Mouse (Mus musculus): ENCODE measurements around the gene Sidt1. TPM values are rescaled to one million over a fixed set of nuclear protein-coding genes. Genes with fewer than 3 reads are reported as not detected.

Gene Sidt1
- total and polyA plus RNA-seq, 2 experiments from 2014 or later: 0.05 TPM; not detected in 1

- Histone ChIP-seq H3K4me3 (ENCODE audit: low read depth, low read length) (no peak overlapping the region), H3K27ac (ENCODE audit: low read depth) (no peak overlapping the region), H3K9ac (replicated peaks; ENCODE audit: low read depth, low read length) (no peak overlapping the region), H3K4me1 (ENCODE audit: control insufficient read depth, insufficient read depth) (no peaks in the 10 kb centered on the region), H3K36me3 (replicated peaks; ENCODE audit: control insufficient read depth, insufficient read depth, low read length) (no peaks in the 10 kb centered on the region), H3K4me2 (ENCODE audit: low read depth, low read length) (no peak overlapping the region), H3K27me3 (ENCODE audit: control insufficient read depth, insufficient read depth, low read length) (peaks cover 16% of the 10 kb centered on the region; the same call in 1 of the 2 replicates), H3K9me3 (replicated peaks; ENCODE audit: control insufficient read depth, low read length) (no peaks in the 10 kb centered on the region)
- WGBS: 50% methylated on average over 4 of the region's 4 CpGs
- no peak for ATAC-seq (ENCODE audit: insufficient read depth, low read depth)
- TF ChIP-seq EP300 (IDR thresholded peaks at IDR 0.05; ENCODE audit: low read depth) (no peak), CTCF (IDR thresholded peaks at IDR 0.05; ENCODE audit: low read depth) (no peak)
- DNase-seq (ENCODE audit: low spot score): no peak
These were observed 4.4 kb downstream of the Sidt1 start for GRCm38 (mm10) chr16:44328644-44329043.

- H3K27ac ChIP-seq (ENCODE audit: low read depth): no peak overlapping the region
- H3K4me1 ChIP-seq (ENCODE audit: control insufficient read depth, insufficient read depth): no peaks in the 10 kb centered on the region
- H3K9ac ChIP-seq (replicated peaks; ENCODE audit: low read depth, low read length): no peak overlapping the region
- no peaks in the 10 kb centered on the region for H3K9me3 ChIP-seq (replicated peaks; ENCODE audit: control insufficient read depth, low read length)
- no peaks in the 10 kb centered on the region for H3K27me3 ChIP-seq (ENCODE audit: control insufficient read depth, insufficient read depth, low read length)
- ATAC-seq (ENCODE audit: insufficient read depth, low read depth) (no peak), DNase-seq (ENCODE audit: low spot score) (no peak)
- no peak overlapping the region for H3K4me2 ChIP-seq (ENCODE audit: low read depth, low read length)
- no peak overlapping the region for H3K4me3 ChIP-seq (ENCODE audit: low read depth, low read length)
- WGBS: 80% methylated on average over 3 of the region's 3 CpGs
- H3K36me3 ChIP-seq (replicated peaks; ENCODE audit: control insufficient read depth, insufficient read depth, low read length): no peaks in the 10 kb centered on the region
- TF ChIP-seq EP300 (IDR thresholded peaks at IDR 0.05; ENCODE audit: low read depth) (no peak), CTCF (IDR thresholded peaks at IDR 0.05; ENCODE audit: low read depth) (no peak)
These were observed 12.8 kb downstream of the Sidt1 start for GRCm38 (mm10) chr16:44320232-44320631.

GRCm38 (mm10) chr16:44316350-44316749 lies 16.6 kb downstream of the Sidt1 start:
- Histone ChIP-seq H3K9me3 (replicated peaks; ENCODE audit: control insufficient read depth, low read length) (no peaks in the 10 kb centered on the region), H3K4me1 (ENCODE audit: control insufficient read depth, insufficient read depth) (no peaks in the 10 kb centered on the region), H3K4me3 (ENCODE audit: low read depth, low read length) (no peak overlapping the region), H3K36me3 (replicated peaks; ENCODE audit: control insufficient read depth, insufficient read depth, low read length) (no peaks in the 10 kb centered on the region), H3K9ac (replicated peaks; ENCODE audit: low read depth, low read length) (no peak overlapping the region), H3K27me3 (ENCODE audit: control insufficient read depth, insufficient read depth, low read length) (no peaks in the 10 kb centered on the region), H3K4me2 (ENCODE audit: low read depth, low read length) (no peak overlapping the region), H3K27ac (ENCODE audit: low read depth) (no peak overlapping the region)
- DNase-seq (ENCODE audit: low spot score): no peak
- 77% methylated on average over 4 of the region's 4 CpGs for WGBS
- TF ChIP-seq CTCF (IDR thresholded peaks at IDR 0.05; ENCODE audit: low read depth) (no peak), EP300 (IDR thresholded peaks at IDR 0.05; ENCODE audit: low read depth) (no peak)
- ATAC-seq (ENCODE audit: insufficient read depth, low read depth): no peak

- no peak overlapping the region for H3K4me3 ChIP-seq (ENCODE audit: low read depth, low read length)
- H3K27ac ChIP-seq (ENCODE audit: low read depth): no peak overlapping the region
- WGBS: 10% methylated on average over 4 of the region's 4 CpGs
- DNase-seq (ENCODE audit: low spot score) (no peak), ATAC-seq (ENCODE audit: insufficient read depth, low read depth) (no peak)
- no peak overlapping the region for H3K4me2 ChIP-seq (ENCODE audit: low read depth, low read length)
- TF ChIP-seq CTCF (IDR thresholded peaks at IDR 0.05; ENCODE audit: low read depth) (no peak), EP300 (IDR thresholded peaks at IDR 0.05; ENCODE audit: low read depth) (no peak)
- no peaks in the 10 kb centered on the region for H3K27me3 ChIP-seq (ENCODE audit: control insufficient read depth, insufficient read depth, low read length)
- no peaks in the 10 kb centered on the region for H3K4me1 ChIP-seq (ENCODE audit: control insufficient read depth, insufficient read depth)
- no peak overlapping the region for H3K9ac ChIP-seq (replicated peaks; ENCODE audit: low read depth, low read length)
- no peaks in the 10 kb centered on the region for H3K36me3 ChIP-seq (replicated peaks; ENCODE audit: control insufficient read depth, insufficient read depth, low read length)
- H3K9me3 ChIP-seq (replicated peaks; ENCODE audit: control insufficient read depth, low read length): no peaks in the 10 kb centered on the region
These were observed 19.6 kb downstream of the Sidt1 start for GRCm38 (mm10) chr16:44313422-44313821.

GRCm38 (mm10) chr16:44305606-44306005 lies 27.4 kb downstream of the Sidt1 start:
- Histone ChIP-seq H3K36me3 (replicated peaks; ENCODE audit: control insufficient read depth, insufficient read depth, low read length) (no peaks in the 10 kb centered on the region), H3K4me3 (ENCODE audit: low read depth, low read length) (no peak overlapping the region), H3K4me1 (ENCODE audit: control insufficient read depth, insufficient read depth) (no peaks in the 10 kb centered on the region), H3K27me3 (ENCODE audit: control insufficient read depth, insufficient read depth, low read length) (no peaks in the 10 kb centered on the region), H3K9ac (replicated peaks; ENCODE audit: low read depth, low read length) (no peak overlapping the region), H3K9me3 (replicated peaks; ENCODE audit: control insufficient read depth, low read length) (no peaks in the 10 kb centered on the region), H3K27ac (ENCODE audit: low read depth) (no peak overlapping the region), H3K4me2 (ENCODE audit: low read depth, low read length) (no peak overlapping the region)
- WGBS: 43% methylated on average over 3 of the region's 3 CpGs
- no peak for TF ChIP-seq CTCF (IDR thresholded peaks at IDR 0.05; ENCODE audit: low read depth)
- no peak for TF ChIP-seq EP300 (IDR thresholded peaks at IDR 0.05; ENCODE audit: low read depth)
- ATAC-seq (ENCODE audit: insufficient read depth, low read depth) (no peak), DNase-seq (ENCODE audit: low spot score) (no peak)

GRCm38 (mm10) chr16:44303822-44304221 lies 29.2 kb downstream of the Sidt1 start:
- no peaks in the 10 kb centered on the region for H3K9me3 ChIP-seq (replicated peaks; ENCODE audit: control insufficient read depth, low read length)
- no peak for TF ChIP-seq CTCF (IDR thresholded peaks at IDR 0.05; ENCODE audit: low read depth)
- no peak for TF ChIP-seq EP300 (IDR thresholded peaks at IDR 0.05; ENCODE audit: low read depth)
- no peak overlapping the region for H3K4me2 ChIP-seq (ENCODE audit: low read depth, low read length)
- ATAC-seq (ENCODE audit: insufficient read depth, low read depth): no peak
- no peak for DNase-seq (ENCODE audit: low spot score)
- no peaks in the 10 kb centered on the region for H3K36me3 ChIP-seq (replicated peaks; ENCODE audit: control insufficient read depth, insufficient read depth, low read length)
- H3K4me3 ChIP-seq (ENCODE audit: low read depth, low read length): no peak overlapping the region
- H3K9ac ChIP-seq (replicated peaks; ENCODE audit: low read depth, low read length): no peak overlapping the region
- H3K27ac ChIP-seq (ENCODE audit: low read depth): no peak overlapping the region
- no peaks in the 10 kb centered on the region for H3K27me3 ChIP-seq (ENCODE audit: control insufficient read depth, insufficient read depth, low read length)
- H3K4me1 ChIP-seq (ENCODE audit: control insufficient read depth, insufficient read depth): no peaks in the 10 kb centered on the region
- WGBS: 54% methylated on average over 2 of the region's 2 CpGs
